Mouse (Mus musculus) heart, adult 2 months (tissue): ENCODE measurements around the gene Fads6.

ENCODE experiments used
- CTCF ChIP-seq: fragments of 200-600 bp; IDR thresholded peaks from 2 replicates; pipeline ENCODE4 v1.8.1; 2022; ENCODE audit warnings: antibody characterized with exemption, mild to moderate bottlenecking, moderate library complexity
- POLR2A ChIP-seq: fragments of 200-500 bp; IDR thresholded peaks from 2 replicates; pipeline ENCODE4 v1.6.1; 2011; ENCODE audit warnings: mild to moderate bottlenecking, low read depth, low read length, control low read depth; ENCODE audit not compliant: insufficient read depth

- TF ChIP-seq CTCF (no peak), POLR2A (no peak)
Observed at GRCm38 (mm10) chr11:115303167-115303566, 5.7 kb upstream of the Fads6 start.
